Mouse (Mus musculus) central nervous system, embryonic 11.5 days (tissue): ENCODE data around the gene 2610044O15Rik8. TPM values are rescaled to one million over a fixed set of nuclear protein-coding genes. Genes with fewer than 3 reads are reported as not detected.

ENCODE experiments used
- polyA plus RNA-seq: library from polyadenylated mRNA; depleted of rRNA; stranded (reverse); fragments of >200 nt; gene quantifications from 2 replicates; pipeline ENCODE4 v1.2.3, GENCODE M21; 2012; rRNA removed

2610044O15Rik8 gene
- polyA plus RNA-seq, result 11.9 and 18.2 TPM in 2 replicates

DNA sequence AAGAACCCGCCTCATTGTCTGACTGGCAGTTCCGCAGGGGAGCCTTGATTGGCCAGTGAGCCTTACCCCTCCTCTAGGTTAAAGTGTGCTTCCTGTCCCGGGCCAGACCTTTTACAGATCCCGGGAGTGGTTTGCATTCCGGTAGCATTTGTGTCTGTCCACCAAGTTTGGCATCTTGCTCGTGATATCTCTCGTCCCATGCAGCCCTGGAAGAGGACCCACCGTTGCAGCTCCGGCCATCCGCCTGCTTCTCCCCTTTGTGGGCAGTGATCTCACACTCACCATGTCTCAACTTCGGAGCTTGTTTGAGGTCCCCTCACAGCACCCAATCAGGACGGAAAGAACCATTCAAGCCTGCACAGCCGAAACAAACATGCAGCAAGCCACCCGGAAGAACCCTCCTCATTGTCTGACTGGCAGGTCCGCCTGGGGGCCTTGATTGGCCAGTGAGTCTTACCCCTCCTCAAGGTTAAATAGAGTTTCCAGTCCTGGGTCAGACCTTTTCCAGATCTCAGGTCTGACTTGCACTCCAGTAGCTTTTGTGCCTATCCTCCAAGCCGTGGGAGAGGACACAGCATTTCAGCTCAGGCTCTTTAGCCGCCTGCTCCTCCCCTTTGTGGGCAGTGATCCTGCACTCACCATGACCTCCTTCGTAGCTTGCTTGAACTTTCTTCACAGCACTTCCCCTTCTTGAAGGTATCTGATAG lies at the start of gene 2610044O15Rik8:
2610044O15Rik8 (minus strand) TSS at position 380 of the 707 bp plus-strand sequence.

Other genes starting within 250 kb of the 2610044O15Rik8 start
- not detected in 2 replicates for gene Ccdc7a, start 168.9 kb downstream of the 2610044O15Rik8 start, polyA plus RNA-seq
- gene Ccdc7b, start 167.3 kb downstream of the 2610044O15Rik8 start, polyA plus RNA-seq, result not detected in 2 replicates
- gene Gm10999, start 102.7 kb downstream of the 2610044O15Rik8 start, polyA plus RNA-seq, result not detected in 2 replicates